In genomic region chr9:21594350-21594749, GRCm38 (mm10) we compare ENCODE assay signal across 7 mouse cellular contexts. TPM values are rescaled to one million over a fixed set of nuclear protein-coding genes. Genes with fewer than 3 reads are reported as not detected.
DNase-seq lines count a peak whose midpoint lies in the region; ATAC-seq and TF ChIP-seq lines count a peak whose summit lies in the region.
"Not testable (repeated sequence)": the region's sequence is repeated elsewhere in the genome, so short reads cannot be mapped to it uniquely, and the experiment has no call there.

No protein-coding gene starts in this region.

- not testable (repeated sequence) for DNase-seq in forebrain, embryonic 14.5 days (ENCODE audit: low spot score); hindbrain, embryonic 11.5 days (ENCODE audit: low spot score); midbrain, embryonic 10.5 days (ENCODE audit: low spot score)

- H3K4me2 ChIP-seq in forebrain, embryonic 14.5 days (ENCODE audit: low read length): peak overlapping the region; percentile 90; the same call in 1 of the 2 replicates
- peak overlapping the region; percentile 94; the same call in 1 of the 2 replicates for H3K4me2 ChIP-seq in hindbrain, embryonic 11.5 days (replicated peaks; ENCODE audit: low read depth, low read length)
- peak overlapping the region; percentile 96 for H3K4me2 ChIP-seq in kidney, embryonic 15.5 days
- peak overlapping the region; percentile 95 for H3K4me2 ChIP-seq in limb, embryonic 15.5 days
- H3K4me2 ChIP-seq in neural tube, embryonic 14.5 days (ENCODE audit: low read depth, low read length): peak overlapping the region; percentile 87

- not testable (repeated sequence) for ATAC-seq in forebrain, embryonic 14.5 days; hindbrain, embryonic 11.5 days (ENCODE audit: low FRiP score); kidney, embryonic 15.5 days (replicated peaks; ENCODE audit: low FRiP score); limb, embryonic 15.5 days (ENCODE audit: insufficient number of reproducible peaks, low FRiP score, low TSS enrichment, low read depth); neural tube, embryonic 14.5 days (ENCODE audit: low read depth)

- H3K4me3 ChIP-seq in cortical plate, adult 2 months (ENCODE audit: insufficient read depth, low read length): peak overlapping the region; percentile 54; the same call in 1 of the 2 replicates
- H3K4me3 ChIP-seq in forebrain, embryonic 14.5 days (ENCODE audit: low read depth, low read length): peak overlapping the region; percentile 91; the same call in 1 of the 2 replicates
- H3K4me3 ChIP-seq in hindbrain, embryonic 11.5 days (ENCODE audit: low read depth, low read length); neural tube, embryonic 14.5 days (ENCODE audit: low read depth, low read length): not testable (repeated sequence)
- peak overlapping the region; percentile 92 for H3K4me3 ChIP-seq in kidney, embryonic 15.5 days (replicated peaks)
- peak overlapping the region; percentile 99 for H3K4me3 ChIP-seq in limb, embryonic 15.5 days
- H3K4me3 ChIP-seq in midbrain, embryonic 10.5 days: peak overlapping the region; percentile 92; the same call in 1 of the 2 replicates

- not testable (repeated sequence) for H3K27me3 ChIP-seq in forebrain, embryonic 14.5 days (replicated peaks; ENCODE audit: control insufficient read depth, insufficient read depth, low read length); hindbrain, embryonic 11.5 days (ENCODE audit: control insufficient read depth, insufficient read depth, low read length); kidney, embryonic 15.5 days; limb, embryonic 15.5 days; midbrain, embryonic 10.5 days (ENCODE audit: low read depth, poor library complexity, severe bottlenecking); neural tube, embryonic 14.5 days (ENCODE audit: control insufficient read depth, insufficient read depth, low read length)

- not testable (repeated sequence) for H3K9ac ChIP-seq in forebrain, embryonic 14.5 days (ENCODE audit: low read length); hindbrain, embryonic 11.5 days (ENCODE audit: low read depth, low read length); limb, embryonic 15.5 days; neural tube, embryonic 14.5 days (replicated peaks; ENCODE audit: low read depth, low read length)
- peak overlapping the region; percentile 86; the same call in 1 of the 2 replicates for H3K9ac ChIP-seq in kidney, embryonic 15.5 days

- not testable (repeated sequence) for H3K4me1 ChIP-seq in cortical plate, adult 2 months (ENCODE audit: control insufficient read depth, insufficient read depth, low read length); hindbrain, embryonic 11.5 days (replicated peaks; ENCODE audit: control insufficient read depth, insufficient read depth, low read length)
- peaks cover 22% of the 10 kb centered on the region for H3K4me1 ChIP-seq in forebrain, embryonic 14.5 days (ENCODE audit: control insufficient read depth, insufficient read depth, low read length)
- peaks cover 38% of the 10 kb centered on the region for H3K4me1 ChIP-seq in kidney, embryonic 15.5 days
- H3K4me1 ChIP-seq in limb, embryonic 15.5 days: peaks cover 33% of the 10 kb centered on the region
- H3K4me1 ChIP-seq in midbrain, embryonic 10.5 days: peaks cover 37% of the 10 kb centered on the region
- H3K4me1 ChIP-seq in neural tube, embryonic 14.5 days (ENCODE audit: control insufficient read depth, insufficient read depth, low read length): peaks cover 23% of the 10 kb centered on the region

- not testable (repeated sequence) for H3K27ac ChIP-seq in cortical plate, adult 2 months (ENCODE audit: insufficient read depth, low read length); forebrain, embryonic 14.5 days (ENCODE audit: low read depth, low read length); hindbrain, embryonic 11.5 days (ENCODE audit: low read depth, low read length); kidney, embryonic 15.5 days; limb, embryonic 15.5 days; midbrain, embryonic 10.5 days (replicated peaks); neural tube, embryonic 14.5 days (ENCODE audit: low read depth, low read length)

- not testable (repeated sequence) for H3K9me3 ChIP-seq in forebrain, embryonic 14.5 days (replicated peaks; ENCODE audit: control insufficient read depth, low read length); hindbrain, embryonic 11.5 days (ENCODE audit: control insufficient read depth, low read length); kidney, embryonic 15.5 days (replicated peaks); limb, embryonic 15.5 days; midbrain, embryonic 10.5 days (replicated peaks); neural tube, embryonic 14.5 days (ENCODE audit: control insufficient read depth, low read length)

- WGBS in forebrain, embryonic 14.5 days: 94% methylated on average over 8 of the region's 8 CpGs
- WGBS in hindbrain, embryonic 11.5 days: 91% methylated on average over 8 of the region's 8 CpGs
- 87% methylated on average over 8 of the region's 8 CpGs for WGBS in kidney, embryonic 15.5 days
- WGBS in limb, embryonic 15.5 days: 85% methylated on average over 8 of the region's 8 CpGs
- 93% methylated on average over 8 of the region's 8 CpGs for WGBS in midbrain, embryonic 10.5 days
- 90% methylated on average over 8 of the region's 8 CpGs for WGBS in neural tube, embryonic 14.5 days

- not testable (repeated sequence) for TF ChIP-seq CTCF in cortical plate, adult 2 months (IDR thresholded peaks at IDR 0.05; ENCODE audit: extremely low read depth, insufficient read depth, low read length)

- not testable (repeated sequence) for TF ChIP-seq POLR2A in cortical plate, adult 2 months (IDR thresholded peaks at IDR 0.05; ENCODE audit: extremely low read depth, insufficient read depth, low read length)

- peaks cover 28% of the 10 kb centered on the region for H3K36me3 ChIP-seq in forebrain, embryonic 14.5 days (ENCODE audit: control insufficient read depth, insufficient read depth, low read length)
- not testable (repeated sequence) for H3K36me3 ChIP-seq in hindbrain, embryonic 11.5 days (ENCODE audit: control insufficient read depth, insufficient read depth, low read length)
- H3K36me3 ChIP-seq in kidney, embryonic 15.5 days: peaks cover 45% of the 10 kb centered on the region
- H3K36me3 ChIP-seq in limb, embryonic 15.5 days: peaks cover 34% of the 10 kb centered on the region
- H3K36me3 ChIP-seq in midbrain, embryonic 10.5 days: peaks cover 47% of the 10 kb centered on the region
- peaks cover 21% of the 10 kb centered on the region for H3K36me3 ChIP-seq in neural tube, embryonic 14.5 days (ENCODE audit: control insufficient read depth, insufficient read depth, low read length)

RNA-seq across cellular contexts. Expression of gene Yipf2, which starts 1.7 kb away (rescaled TPM):
- 27.6 and 29.1 TPM in 2 replicates for polyA plus RNA-seq in cortical plate, adult 2 months (2012; rRNA removed)
- 16.9 and 18.2 TPM in 2 replicates for polyA plus RNA-seq in forebrain, embryonic 14.5 days (2014; fragmentation: Nextera tagmentation; extraction: Ambion mirVana)
- 16.0 and 16.9 TPM in 2 replicates for polyA plus RNA-seq in hindbrain, embryonic 11.5 days (2014; fragmentation: Nextera tagmentation; extraction: Ambion mirVana)
- polyA plus RNA-seq in kidney, embryonic 15.5 days (2015; fragmentation: Nextera tagmentation; extraction: Ambion mirVana): 29.7 and 32.7 TPM in 2 replicates
- 23.3 and 23.6 TPM in 2 replicates for polyA plus RNA-seq in limb, embryonic 15.5 days (2015; fragmentation: Nextera tagmentation; extraction: Ambion mirVana)
- 20.4 and 21.6 TPM in 2 replicates for polyA plus RNA-seq in midbrain, embryonic 10.5 days (2016; fragmentation: Nextera tagmentation; extraction: Ambion mirVana)
- 20.3 and 21.8 TPM in 2 replicates for polyA plus RNA-seq in neural tube, embryonic 14.5 days (2014; fragmentation: Nextera tagmentation; extraction: Ambion mirVana)

RNA-seq across cellular contexts. Expression of gene Timm29, which starts 1.8 kb away (rescaled TPM):
- polyA plus RNA-seq in cortical plate, adult 2 months (2012; rRNA removed): 50.4 and 53.2 TPM in 2 replicates
- polyA plus RNA-seq in forebrain, embryonic 14.5 days (2014; fragmentation: Nextera tagmentation; extraction: Ambion mirVana): 67.3 and 68.4 TPM in 2 replicates
- 53.9 and 61.7 TPM in 2 replicates for polyA plus RNA-seq in hindbrain, embryonic 11.5 days (2014; fragmentation: Nextera tagmentation; extraction: Ambion mirVana)
- 28.4 and 28.6 TPM in 2 replicates for polyA plus RNA-seq in kidney, embryonic 15.5 days (2015; fragmentation: Nextera tagmentation; extraction: Ambion mirVana)
- 28.3 and 31.4 TPM in 2 replicates for polyA plus RNA-seq in limb, embryonic 15.5 days (2015; fragmentation: Nextera tagmentation; extraction: Ambion mirVana)
- 32.0 and 37.1 TPM in 2 replicates for polyA plus RNA-seq in midbrain, embryonic 10.5 days (2016; fragmentation: Nextera tagmentation; extraction: Ambion mirVana)
- polyA plus RNA-seq in neural tube, embryonic 14.5 days (2014; fragmentation: Nextera tagmentation; extraction: Ambion mirVana): 73.0 and 77.5 TPM in 2 replicates

RNA-seq across cellular contexts. Expression of gene Smarca4, which starts 21.6 kb away (rescaled TPM):
- 77.3 and 80.3 TPM in 2 replicates for polyA plus RNA-seq in cortical plate, adult 2 months (2012; rRNA removed)
- 128 and 153 TPM in 2 replicates for polyA plus RNA-seq in forebrain, embryonic 14.5 days (2014; fragmentation: Nextera tagmentation; extraction: Ambion mirVana)
- polyA plus RNA-seq in hindbrain, embryonic 11.5 days (2014; fragmentation: Nextera tagmentation; extraction: Ambion mirVana): 142 and 146 TPM in 2 replicates
- 91.0 and 101 TPM in 2 replicates for polyA plus RNA-seq in kidney, embryonic 15.5 days (2015; fragmentation: Nextera tagmentation; extraction: Ambion mirVana)
- 65.4 and 68.7 TPM in 2 replicates for polyA plus RNA-seq in limb, embryonic 15.5 days (2015; fragmentation: Nextera tagmentation; extraction: Ambion mirVana)
- 139 and 162 TPM in 2 replicates for polyA plus RNA-seq in midbrain, embryonic 10.5 days (2016; fragmentation: Nextera tagmentation; extraction: Ambion mirVana)
- polyA plus RNA-seq in neural tube, embryonic 14.5 days (2014; fragmentation: Nextera tagmentation; extraction: Ambion mirVana): 138 and 152 TPM in 2 replicates

RNA-seq across cellular contexts. Expression of gene Carm1, which starts 47.7 kb away (rescaled TPM):
- polyA plus RNA-seq in cortical plate, adult 2 months (2012; rRNA removed): 58.9 and 61.6 TPM in 2 replicates
- 22.8 and 26.7 TPM in 2 replicates for polyA plus RNA-seq in forebrain, embryonic 14.5 days (2014; fragmentation: Nextera tagmentation; extraction: Ambion mirVana)
- 50.1 and 59.7 TPM in 2 replicates for polyA plus RNA-seq in hindbrain, embryonic 11.5 days (2014; fragmentation: Nextera tagmentation; extraction: Ambion mirVana)
- polyA plus RNA-seq in kidney, embryonic 15.5 days (2015; fragmentation: Nextera tagmentation; extraction: Ambion mirVana): 44.1 and 50.2 TPM in 2 replicates
- 47.3 and 53.2 TPM in 2 replicates for polyA plus RNA-seq in limb, embryonic 15.5 days (2015; fragmentation: Nextera tagmentation; extraction: Ambion mirVana)
- polyA plus RNA-seq in midbrain, embryonic 10.5 days (2016; fragmentation: Nextera tagmentation; extraction: Ambion mirVana): 54.3 and 57.5 TPM in 2 replicates
- 30.1 and 36.4 TPM in 2 replicates for polyA plus RNA-seq in neural tube, embryonic 14.5 days (2014; fragmentation: Nextera tagmentation; extraction: Ambion mirVana)
